Mouse (Mus musculus) common myeloid progenitor, adult 5-6 weeks (primary cell): ENCODE data around the gene Spin2e. TPM values are rescaled to one million over a fixed set of nuclear protein-coding genes. Genes with fewer than 3 reads are reported as not detected.
"Not testable (repeated sequence)": the region's sequence is repeated elsewhere in the genome, so short reads cannot be mapped to it uniquely, and the experiment has no call there.

Source experiments
- ATAC-seq: replicated peaks from 2 replicates; pipeline ENCODE4 v1.8.0; 2016; ENCODE audit warnings: low read depth, mild to moderate bottlenecking, moderate TSS enrichment, inconsistent platforms; ENCODE audit not compliant: poor library complexity, severe bottlenecking
- total RNA-seq: library from RNA; stranded (forward); fragments of 200-1000, 187-1606 nt; gene quantifications from 2 replicates; pipeline ENCODE4 v1.2.3, GENCODE M21; 2017

Gene Spin2e
- not detected in 2 replicates for total RNA-seq

GRCm38 (mm10) chrX:31618820-31619219 lies at the start of gene Spin2e:
Spin2e (minus strand) TSS chrX:31618920.
- ATAC-seq, result not testable (repeated sequence)

- not testable (repeated sequence) for ATAC-seq
Measured at GRCm38 (mm10) chrX:31574183-31574582, 44.5 kb downstream of the Spin2e start, which contains the start of gene Gm21883. Gm21883 (minus strand) TSS chrX:31574283.

Other genes with a start within 250 kb of the Spin2e start
- gene Btbd35f19, start 235.0 kb downstream of the Spin2e start, total RNA-seq, result not detected in 2 replicates
- not detected in 2 replicates for gene Gm21883, start 44.6 kb downstream of the Spin2e start, total RNA-seq
- gene Btbd35f25, start 98.2 kb upstream of the Spin2e start, total RNA-seq, result not detected in 2 replicates